Mouse (Mus musculus): ENCODE measurements around the gene Olah. TPM values are rescaled to one million over a fixed set of nuclear protein-coding genes. Genes with fewer than 3 reads are reported as not detected.
"Not testable (repeated sequence)": the region's sequence is repeated elsewhere in the genome, so short reads cannot be mapped to it uniquely, and the experiment has no call there.

Gene Olah
- polyA plus RNA-seq (2015; fragmentation: Nextera tagmentation; extraction: Ambion mirVana): not detected in 2 replicates

DNA sequence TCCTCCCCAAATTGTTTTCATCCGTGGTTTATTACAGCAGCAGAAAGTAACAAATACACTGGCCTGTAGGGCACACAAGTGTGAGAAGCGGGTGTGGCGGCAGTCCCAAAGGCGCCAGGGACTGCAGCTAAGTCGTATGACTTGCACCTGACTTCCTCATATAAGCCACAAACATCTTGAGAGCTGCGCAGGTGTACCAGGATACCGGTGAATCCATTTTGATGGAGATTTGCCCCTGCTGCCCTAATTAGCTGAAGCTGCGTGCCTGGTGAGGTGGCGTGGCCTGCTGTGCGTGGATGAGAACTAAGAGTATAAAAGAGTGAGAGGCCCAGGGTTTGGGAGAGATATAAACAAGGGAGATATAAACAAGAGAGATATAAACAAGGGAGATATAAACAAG is at the start of gene Olah:
Gene Olah (minus strand): TSS at position 101 of the 400 bp plus-strand sequence.
- not testable (repeated sequence) for H3K36me3 ChIP-seq; H3K9ac ChIP-seq; H3K4me3 ChIP-seq (replicated peaks); H3K27ac ChIP-seq; H3K27me3 ChIP-seq (replicated peaks); ATAC-seq; H3K4me2 ChIP-seq (replicated peaks); H3K9me3 ChIP-seq; H3K4me1 ChIP-seq (replicated peaks)
- 60% methylated on average over 10 of the region's 10 CpGs for WGBS

DNA sequence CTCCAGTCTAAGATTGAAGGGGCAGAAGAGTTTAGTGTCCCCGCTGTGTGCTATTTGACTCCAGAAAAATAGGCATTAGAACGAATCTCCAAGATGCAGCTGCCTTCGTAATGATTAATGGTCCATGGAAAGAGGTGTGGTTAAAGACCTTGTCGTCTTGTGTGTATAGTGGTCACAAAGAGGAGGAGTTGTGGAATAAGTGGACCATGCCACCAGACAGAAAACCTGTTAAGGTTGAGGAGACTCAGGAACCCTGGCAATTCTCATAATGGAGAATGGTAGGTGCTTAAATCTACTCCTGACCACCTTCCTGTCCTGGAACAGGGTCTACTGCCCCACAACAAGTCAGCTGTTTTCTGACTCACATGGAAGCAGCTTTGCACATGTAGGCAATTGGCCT is 49.0 kb upstream of the Olah start:
- WGBS: 81% methylated on average over 4 of the region's 4 CpGs
- H3K4me2 ChIP-seq (replicated peaks): no peak overlapping the region
- H3K27ac ChIP-seq: no peak overlapping the region
- H3K27me3 ChIP-seq (replicated peaks): no peaks in the 10 kb centered on the region
- ATAC-seq: no peak
- no peak overlapping the region for H3K9ac ChIP-seq
- no peak overlapping the region for H3K4me3 ChIP-seq (replicated peaks)
- H3K36me3 ChIP-seq: no peaks in the 10 kb centered on the region
- H3K4me1 ChIP-seq (replicated peaks): no peaks in the 10 kb centered on the region
- no peaks in the 10 kb centered on the region for H3K9me3 ChIP-seq

GRCm38 (mm10) chr2:3444206-3444605 is 47.2 kb upstream of the Olah start:
- WGBS: 53% methylated on average over 7 of the region's 7 CpGs
- no peak for ATAC-seq
- Histone ChIP-seq H3K27ac (no peak overlapping the region), H3K27me3 (replicated peaks) (no peaks in the 10 kb centered on the region), H3K36me3 (no peaks in the 10 kb centered on the region), H3K9ac (no peak overlapping the region), H3K4me1 (replicated peaks) (no peaks in the 10 kb centered on the region), H3K4me2 (replicated peaks) (no peak overlapping the region), H3K9me3 (no peaks in the 10 kb centered on the region), H3K4me3 (replicated peaks) (no peak overlapping the region)

DNA sequence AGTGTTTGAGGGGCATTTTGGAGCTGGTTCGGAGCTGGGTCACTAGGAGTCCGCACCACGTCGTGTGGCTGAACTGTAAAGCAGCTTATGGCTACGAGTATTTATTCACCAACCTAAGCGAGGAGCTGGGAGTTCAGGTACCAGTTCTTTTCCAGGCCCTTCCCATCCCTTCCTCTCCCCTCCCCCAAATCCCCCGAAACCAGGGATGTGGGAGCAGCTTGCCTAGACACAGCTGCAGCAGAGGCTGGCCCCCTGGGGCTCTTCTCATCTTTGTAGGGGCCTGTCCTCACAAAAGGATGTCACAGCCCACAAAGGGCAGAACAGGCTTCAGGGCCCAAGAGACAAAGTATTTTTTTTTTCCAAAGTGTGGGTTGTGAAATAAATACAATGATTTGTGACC is 40.9 kb upstream of the Olah start:
- Histone ChIP-seq H3K27ac (no peak overlapping the region), H3K9me3 (no peaks in the 10 kb centered on the region), H3K36me3 (no peaks in the 10 kb centered on the region), H3K4me1 (replicated peaks) (no peaks in the 10 kb centered on the region), H3K4me3 (replicated peaks) (no peak overlapping the region), H3K9ac (no peak overlapping the region), H3K4me2 (replicated peaks) (no peak overlapping the region), H3K27me3 (replicated peaks) (no peaks in the 10 kb centered on the region)
- 70% methylated on average over 7 of the region's 7 CpGs for WGBS
- no peak for ATAC-seq

DNA sequence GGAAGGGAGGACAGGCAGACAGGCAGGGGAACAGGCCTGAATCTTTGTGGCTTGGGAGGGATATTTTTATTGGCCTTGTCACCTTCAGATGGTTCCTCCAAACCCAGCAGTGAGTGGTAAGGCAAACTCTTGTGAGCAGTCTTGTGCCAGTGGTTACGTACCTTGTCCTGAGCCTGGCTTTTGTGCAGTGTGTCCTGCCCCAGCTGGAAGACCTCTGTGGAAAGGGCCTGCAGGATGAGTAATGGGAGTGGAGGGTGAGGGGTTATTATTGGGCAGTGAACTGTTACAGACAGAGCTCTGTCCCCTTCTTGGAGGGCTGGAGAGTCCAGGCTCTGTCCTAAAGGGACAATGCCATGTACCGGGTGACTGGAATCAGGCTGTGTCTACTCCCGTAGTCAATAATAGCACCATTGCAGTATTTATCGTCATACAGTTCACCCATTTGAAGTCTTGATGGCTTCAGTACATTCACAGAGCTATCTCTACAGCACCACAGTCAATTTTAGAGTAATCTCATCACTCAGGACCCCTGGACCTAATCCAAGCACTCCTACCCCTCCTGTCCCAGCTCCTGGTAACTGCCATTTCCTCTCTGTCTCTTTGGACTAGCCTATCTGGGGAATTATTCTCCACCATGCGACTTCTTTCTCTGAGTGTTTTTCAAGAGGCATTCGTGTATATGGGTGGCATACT is 38.5 kb upstream of the Olah start:
- Histone ChIP-seq H3K27ac (no peak overlapping the region), H3K36me3 (no peaks in the 10 kb centered on the region), H3K9me3 (no peaks in the 10 kb centered on the region), H3K27me3 (replicated peaks) (no peaks in the 10 kb centered on the region), H3K4me1 (replicated peaks) (no peaks in the 10 kb centered on the region), H3K4me3 (replicated peaks) (no peak overlapping the region), H3K4me2 (replicated peaks) (no peak overlapping the region), H3K9ac (no peak overlapping the region)
- ATAC-seq: no peak
- 81% methylated on average over 6 of the region's 6 CpGs for WGBS

GRCm38 (mm10) chr2:3430956-3431355 is 33.9 kb upstream of the Olah start:
- Histone ChIP-seq H3K27me3 (replicated peaks) (no peaks in the 10 kb centered on the region), H3K36me3 (no peaks in the 10 kb centered on the region), H3K9ac (no peak overlapping the region), H3K27ac (no peak overlapping the region), H3K4me1 (replicated peaks) (no peaks in the 10 kb centered on the region), H3K4me3 (replicated peaks) (no peak overlapping the region), H3K9me3 (no peaks in the 10 kb centered on the region), H3K4me2 (replicated peaks) (no peak overlapping the region)
- 78% methylated on average over 9 of the region's 9 CpGs for WGBS
- no peak for ATAC-seq

DNA sequence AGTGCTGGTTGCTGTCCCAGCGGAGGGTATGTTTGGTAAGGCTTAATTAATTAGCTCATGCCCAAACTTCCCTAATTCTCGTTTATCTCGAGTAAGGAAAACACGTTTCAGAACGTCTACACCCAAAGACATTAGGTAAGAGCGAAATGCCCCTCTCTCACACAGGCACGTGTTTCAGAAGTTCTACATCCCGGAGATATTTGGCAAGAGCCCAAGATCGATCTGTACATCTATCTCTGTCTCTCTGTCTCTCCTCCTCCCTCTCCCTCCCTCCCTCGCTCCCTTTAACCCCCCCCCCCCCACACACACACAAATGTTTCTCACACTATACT is 27.5 kb upstream of the Olah start:
- WGBS: 2% methylated on average over 9 of the region's 10 CpGs
- no peaks in the 10 kb centered on the region for H3K36me3 ChIP-seq
- peak overlapping the region; percentile 65 for H3K9ac ChIP-seq
- H3K4me1 ChIP-seq (replicated peaks): no peaks in the 10 kb centered on the region
- no peaks in the 10 kb centered on the region for H3K27me3 ChIP-seq (replicated peaks)
- peak overlapping the region; percentile 68 for H3K4me3 ChIP-seq (replicated peaks)
- no peak overlapping the region for H3K27ac ChIP-seq
- H3K4me2 ChIP-seq (replicated peaks): peak overlapping the region; percentile 90
- no peak for ATAC-seq
- H3K9me3 ChIP-seq: no peaks in the 10 kb centered on the region

- WGBS: under 1% methylated on average over 29 of the region's 29 CpGs
- no peaks in the 10 kb centered on the region for H3K9me3 ChIP-seq
- H3K36me3 ChIP-seq: no peaks in the 10 kb centered on the region
- H3K9ac ChIP-seq: peak within 1 kb of the TSS; percentile 65
- peak within 1 kb of the TSS; percentile 68 for H3K4me3 ChIP-seq (replicated peaks)
- H3K27me3 ChIP-seq (replicated peaks): no peaks in the 10 kb centered on the region
- no peaks in the 10 kb centered on the region for H3K4me1 ChIP-seq (replicated peaks)
- peak; percentile 99 for ATAC-seq
- H3K4me2 ChIP-seq (replicated peaks): peak within 1 kb of the TSS; percentile 90
- H3K27ac ChIP-seq: no peak within 1 kb of the TSS
Observed at GRCm38 (mm10) chr2:3423841-3424578, 27.0 kb upstream of the Olah start, which contains the start of gene Dclre1c. Gene Dclre1c (plus strand): TSS chr2:3424131.

GRCm38 (mm10) chr2:3422548-3422947 is 25.5 kb upstream of the Olah start, which contains the start of gene Meig1:
Gene Meig1 (minus strand): TSS chr2:3422648.
- Histone ChIP-seq H3K4me2 (replicated peaks) (peak within 1 kb of the TSS; percentile 90), H3K27me3 (replicated peaks) (no peaks in the 10 kb centered on the region), H3K9ac (no peak within 1 kb of the TSS), H3K9me3 (no peaks in the 10 kb centered on the region), H3K4me3 (replicated peaks) (no peak within 1 kb of the TSS), H3K4me1 (replicated peaks) (no peaks in the 10 kb centered on the region), H3K36me3 (no peaks in the 10 kb centered on the region), H3K27ac (no peak within 1 kb of the TSS)
- no peak for ATAC-seq
- 69% methylated on average over 3 of the region's 3 CpGs for WGBS

- WGBS: 58% methylated on average over 4 of the region's 4 CpGs
- Histone ChIP-seq H3K27me3 (replicated peaks) (no peaks in the 10 kb centered on the region), H3K9me3 (no peaks in the 10 kb centered on the region), H3K36me3 (no peaks in the 10 kb centered on the region), H3K4me2 (replicated peaks) (no peak overlapping the region), H3K27ac (no peak overlapping the region), H3K9ac (no peak overlapping the region), H3K4me3 (replicated peaks) (no peak overlapping the region), H3K4me1 (replicated peaks) (no peaks in the 10 kb centered on the region)
- no peak for ATAC-seq
Observed at GRCm38 (mm10) chr2:3420157-3420556, 23.1 kb upstream of the Olah start.

DNA sequence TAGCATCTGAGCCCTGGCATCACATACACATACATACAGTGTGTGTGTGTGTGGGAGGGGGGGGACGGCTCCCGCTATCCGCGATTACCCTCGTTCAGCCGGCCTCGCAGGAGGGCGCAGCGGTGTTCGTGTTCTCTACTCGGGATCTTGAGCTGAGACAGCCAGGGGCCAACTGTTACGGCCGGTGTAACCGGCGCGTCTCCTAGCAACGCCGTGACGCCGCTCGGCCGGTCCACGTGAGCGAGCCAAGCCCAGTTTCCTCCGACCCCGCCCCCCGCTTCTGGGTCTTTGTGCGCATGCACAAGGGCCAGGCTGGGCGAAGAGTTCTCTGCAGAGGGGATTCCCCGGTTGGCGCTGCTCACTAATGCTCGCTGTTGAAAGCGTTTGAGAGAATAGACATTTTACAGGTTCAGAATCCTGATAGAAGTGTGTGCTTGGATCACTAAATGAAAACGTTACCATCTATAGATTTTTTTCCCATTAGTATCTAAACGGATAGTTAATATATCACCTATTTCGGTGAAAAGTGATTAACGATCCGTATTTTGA is 21.9 kb upstream of the Olah start:
- H3K27me3 ChIP-seq (replicated peaks): no peaks in the 10 kb centered on the region
- no peaks in the 10 kb centered on the region for H3K9me3 ChIP-seq
- no peaks in the 10 kb centered on the region for H3K4me1 ChIP-seq (replicated peaks)
- peak overlapping the region; percentile 47 for H3K4me3 ChIP-seq (replicated peaks)
- H3K9ac ChIP-seq: 0 out of 2 replicates have a peak overlapping the region, but pooled peaks have one; percentile 2
- under 1% methylated on average over 38 of the region's 38 CpGs for WGBS
- no peaks in the 10 kb centered on the region for H3K36me3 ChIP-seq
- H3K4me2 ChIP-seq (replicated peaks): peak overlapping the region; percentile 71
- no peak overlapping the region for H3K27ac ChIP-seq
- ATAC-seq: peak; percentile 97

DNA sequence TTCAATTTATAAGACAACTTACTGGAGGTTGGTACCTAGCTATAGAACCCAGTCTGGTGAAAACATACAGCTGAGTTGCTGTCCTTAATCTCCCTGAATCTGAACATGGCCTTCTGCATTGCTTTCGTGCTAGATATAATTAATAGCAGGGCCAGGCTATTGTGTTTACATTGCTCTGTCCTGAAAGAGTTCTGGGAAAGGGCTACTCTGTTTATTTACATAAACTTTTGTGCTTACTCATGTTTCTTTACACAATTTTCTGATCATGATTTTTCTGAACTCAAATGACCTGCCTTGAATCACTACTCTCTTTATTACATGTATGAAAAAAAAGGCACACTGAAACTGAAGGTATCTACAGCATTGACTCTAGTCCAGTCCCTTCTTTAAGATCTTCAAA is 18.7 kb upstream of the Olah start:
- Histone ChIP-seq H3K36me3 (no peaks in the 10 kb centered on the region), H3K9me3 (no peaks in the 10 kb centered on the region), H3K4me1 (replicated peaks) (no peaks in the 10 kb centered on the region), H3K4me2 (replicated peaks) (no peak overlapping the region), H3K4me3 (replicated peaks) (no peak overlapping the region), H3K9ac (no peak overlapping the region), H3K27me3 (replicated peaks) (no peaks in the 10 kb centered on the region), H3K27ac (no peak overlapping the region)
- WGBS: 27% methylated on average over 1 of the region's 1 CpGs
- ATAC-seq: no peak
